Mouse (Mus musculus) ES-E14 (cell line): ENCODE measurements around the gene Sema4a. TPM values are rescaled to one million over a fixed set of nuclear protein-coding genes. Genes with fewer than 3 reads are reported as not detected.

Source experiments
- DNase-seq: peaks from one replicate; pipeline ENCODE4 v3.0.0-alpha.2; 2013; ENCODE audit warnings: low read depth, low spot score
- H3K27ac ChIP-seq: 2 replicates; pipeline ENCODE4 v1.5.1; 2012; ENCODE audit warnings: low read depth, mild to moderate bottlenecking, low read length, moderate library complexity, mixed read lengths; ENCODE audit not compliant: poor library complexity, insufficient read depth, severe bottlenecking
- H3K36me3 ChIP-seq: 2 replicates; pipeline ENCODE4 v1.6.1; 2012; ENCODE audit warnings: mild to moderate bottlenecking, low read length, moderate library complexity, mixed read lengths; ENCODE audit not compliant: control insufficient read depth, poor library complexity, insufficient read depth, severe bottlenecking
- H3K4me1 ChIP-seq, 2 experiments: fragments of 150-350 bp in 1 of 2; sonication (generic) in 1 of 2; 2 replicates each; pipeline ENCODE4 v1.6.1; 2012; ENCODE audit warnings: low read length in 2 of 2, mild to moderate bottlenecking in 1 of 2, mixed read lengths in 1 of 2; ENCODE audit not compliant: control insufficient read depth in 2 of 2, insufficient read depth in 2 of 2, poor library complexity in 1 of 2
- H3K4me3 ChIP-seq, 2 experiments: fragments of 150-350 bp in 1 of 2; sonication (generic) in 1 of 2; 2 replicates each; pipeline ENCODE4 v1.5.1; 2012; ENCODE audit warnings: low read length in 2 of 2, low read depth in 1 of 2, mild to moderate bottlenecking in 1 of 2, mixed read lengths in 1 of 2; ENCODE audit not compliant: insufficient read depth in 1 of 2, poor library complexity in 1 of 2, severe bottlenecking in 1 of 2
- H3K9ac ChIP-seq: 2 replicates; pipeline ENCODE4 v1.6.1; 2012; ENCODE audit warnings: low read depth, mild to moderate bottlenecking, low read length, mixed read lengths; ENCODE audit not compliant: poor library complexity, insufficient read depth, severe bottlenecking
- H3K9me3 ChIP-seq: fragments of 150-350 bp; sonication (generic); 2 replicates; pipeline ENCODE4 v1.6.1; 2012; ENCODE audit warnings: low read depth, mild to moderate bottlenecking, low read length; ENCODE audit not compliant: control insufficient read depth, insufficient read depth
- CHD2 ChIP-seq: IDR thresholded peaks from 2 replicates; pipeline ENCODE4 v1.6.1; 2014; ENCODE audit warnings: mild to moderate bottlenecking, low read depth, low read length, inconsistent platforms
- HCFC1 ChIP-seq: IDR thresholded peaks from 2 replicates; pipeline ENCODE4 v1.6.1; 2012; ENCODE audit warnings: low read length, inconsistent platforms, borderline replicate concordance; ENCODE audit not compliant: insufficient read depth
- MAFK ChIP-seq: IDR thresholded peaks from 2 replicates; pipeline ENCODE4 v1.6.1; 2014; ENCODE audit warnings: mild to moderate bottlenecking, low read depth, low read length, inconsistent platforms; ENCODE audit not compliant: insufficient read depth
- ZC3H11A ChIP-seq: IDR thresholded peaks from 2 replicates; pipeline ENCODE4 v1.6.1; 2012; ENCODE audit warnings: low read depth, mild to moderate bottlenecking, inconsistent platforms, low read length, borderline replicate concordance
- ZNF384 ChIP-seq: IDR thresholded peaks from 2 replicates; pipeline ENCODE4 v1.6.1; 2012; ENCODE audit warnings: low read depth, low read length, inconsistent platforms
- in situ Hi-C, 2 experiments: fragments of 600-800 bp; cut with MboI; formaldehyde crosslinking; loops; one replicate each; pipeline ENCODE4 v1.15.1; 2025; ENCODE audit warnings: low sequenced_read_pairs in 2 of 2, inconsistent platforms in 1 of 2; ENCODE audit not compliant: unreplicated experiment in 2 of 2
- total RNA-seq: library from RNA; depleted of rRNA; stranded (reverse); fragments of 300-350 nt; gene quantifications from 2 replicates; pipeline ENCODE4 v1.2.3, GENCODE M21; 2012

The Sema4a gene
- total RNA-seq, 1 experiment, result 8.8 TPM

GRCm38 (mm10) chr3:88505081-88505480 is 44.1 kb upstream of the Sema4a start:
- Histone ChIP-seq H3K9me3 (no peaks in the 10 kb centered on the region), H3K9ac (peak overlapping the region; percentile 34), H3K36me3 (no peaks in the 10 kb centered on the region), H3K4me3 (no peak overlapping the region), H3K27ac (no peak overlapping the region), H3K4me1 (peaks cover 2 to 26% of the 10 kb centered on the region in 2 experiments; a peak in 3 of 4 replicates)
- in situ Hi-C loops, result no loop called here
- DNase-seq, result no peak
- TF ChIP-seq CHD2, result no peak
- TF ChIP-seq MAFK, result no peak
- TF ChIP-seq ZC3H11A, result no peak
- no peak for TF ChIP-seq ZNF384
- TF ChIP-seq HCFC1, result no peak

GRCm38 (mm10) chr3:88503881-88504746 is 43.1 kb upstream of the Sema4a start:
- TF ChIP-seq MAFK (no peak), CHD2 (no peak), ZC3H11A (no peak), ZNF384 (no peak), HCFC1 (no peak)
- Histone ChIP-seq H3K4me3 (no peak overlapping the region), H3K9me3 (no peaks in the 10 kb centered on the region), H3K4me1 (peaks cover 2 to 26% of the 10 kb centered on the region in 2 experiments; a peak in 3 of 4 replicates), H3K27ac (no peak overlapping the region), H3K9ac (no peak overlapping the region), H3K36me3 (no peaks in the 10 kb centered on the region)
- in situ Hi-C loops, result no loop called here
- DNase-seq, result no peak

- no peaks in the 10 kb centered on the region for H3K36me3 ChIP-seq
- H3K4me3 ChIP-seq, result peak overlapping the region in 1 of 2 experiments; percentile 56; a peak in 1 of 4 replicates
- no peak overlapping the region for H3K27ac ChIP-seq
- in situ Hi-C loops, result no loop called here
- DNase-seq, result no peak
- H3K9ac ChIP-seq, result no peak overlapping the region
- no peaks in the 10 kb centered on the region for H3K9me3 ChIP-seq
- TF ChIP-seq ZNF384 (no peak), MAFK (no peak), HCFC1 (no peak), ZC3H11A (no peak), CHD2 (no peak)
- H3K4me1 ChIP-seq, result peaks cover 2 to 26% of the 10 kb centered on the region in 2 experiments; a peak in 3 of 4 replicates
Observed at GRCm38 (mm10) chr3:88503505-88503863, 42.5 kb upstream of the Sema4a start.

- Histone ChIP-seq H3K9me3 (no peaks in the 10 kb centered on the region), H3K4me3 (peak overlapping the region; percentile 56 to 67), H3K36me3 (no peaks in the 10 kb centered on the region), H3K9ac (peak overlapping the region; percentile 62), H3K4me1 (peaks cover 2 to 22% of the 10 kb centered on the region in 2 experiments; a peak in 3 of 4 replicates), H3K27ac (no peak overlapping the region)
- no peak for TF ChIP-seq HCFC1
- no peak for TF ChIP-seq ZC3H11A
- TF ChIP-seq ZNF384, result no peak
- no peak for TF ChIP-seq MAFK
- TF ChIP-seq CHD2, result no peak
- in situ Hi-C loops, result no loop called here
- DNase-seq, result no peak
Observed at GRCm38 (mm10) chr3:88502641-88503504, 41.9 kb upstream of the Sema4a start.
